Mouse (Mus musculus): ENCODE results near the gene Ube2m. TPM values are rescaled to one million over a fixed set of nuclear protein-coding genes. Genes with fewer than 3 reads are reported as not detected.

Ube2m gene
- polyA plus RNA-seq, 1 experiment from 2014 or later = 194 TPM

GRCm38 (mm10) chr7:13013671-13014070 lies 24.4 kb downstream of the Ube2m start:
- Histone ChIP-seq H3K27ac (ENCODE audit: low read depth, low read length) (no peak overlapping the region), H3K36me3 (ENCODE audit: control insufficient read depth, insufficient read depth, low read length) (no peaks in the 10 kb centered on the region), H3K4me1 (ENCODE audit: control insufficient read depth, insufficient read depth, low read length) (peaks cover 4% of the 10 kb centered on the region; the same call in 1 of the 2 replicates), H3K9me3 (ENCODE audit: control insufficient read depth, low read length) (no peaks in the 10 kb centered on the region), H3K27me3 (ENCODE audit: control insufficient read depth, insufficient read depth, low read length) (no peaks in the 10 kb centered on the region), H3K4me2 (ENCODE audit: low read depth) (no peak overlapping the region), H3K9ac (ENCODE audit: low read length) (no peak overlapping the region), H3K4me3 (ENCODE audit: low read depth, low read length) (no peak overlapping the region)
- ATAC-seq (ENCODE audit: insufficient read depth, low FRiP score, low TSS enrichment) = no peak
- WGBS = 66% methylated on average over 4 of the region's 4 CpGs
- no peak for DNase-seq (ENCODE audit: low spot score)

GRCm38 (mm10) chr7:13010005-13010908 lies 27.8 kb downstream of the Ube2m start, which contains the start of gene Zbtb45:
TSS of gene Zbtb45 (minus strand) at chr7:13010034.
- peak within 1 kb of the TSS; percentile 64 for H3K4me3 ChIP-seq (ENCODE audit: low read depth, low read length)
- H3K9ac ChIP-seq (ENCODE audit: low read length) = peak within 1 kb of the TSS; percentile 87
- peak within 1 kb of the TSS; percentile 93 for H3K27ac ChIP-seq (ENCODE audit: low read depth, low read length)
- H3K27me3 ChIP-seq (ENCODE audit: control insufficient read depth, insufficient read depth, low read length) = peaks cover 7% of the 10 kb centered on the region
- peak within 1 kb of the TSS; percentile 83 for H3K4me2 ChIP-seq (ENCODE audit: low read depth)
- DNase-seq (ENCODE audit: low spot score) (peak; percentile 42), ATAC-seq (ENCODE audit: insufficient read depth, low FRiP score, low TSS enrichment) (no peak; the same call in 1 of the 2 replicates)
- WGBS = 7% methylated on average over 26 of the region's 26 CpGs
- H3K4me1 ChIP-seq (ENCODE audit: control insufficient read depth, insufficient read depth, low read length) = peaks cover 8% of the 10 kb centered on the region
- H3K36me3 ChIP-seq (ENCODE audit: control insufficient read depth, insufficient read depth, low read length) = peaks cover 5% of the 10 kb centered on the region; the same call in 1 of the 2 replicates
- H3K9me3 ChIP-seq (ENCODE audit: control insufficient read depth, low read length) = no peaks in the 10 kb centered on the region

- H3K4me1 ChIP-seq (ENCODE audit: control insufficient read depth, insufficient read depth, low read length) = peaks cover 8% of the 10 kb centered on the region
- WGBS = 1% methylated on average over 42 of the region's 42 CpGs
- peak overlapping the region; percentile 64 for H3K4me3 ChIP-seq (ENCODE audit: low read depth, low read length)
- H3K27me3 ChIP-seq (ENCODE audit: control insufficient read depth, insufficient read depth, low read length) = peaks cover 7% of the 10 kb centered on the region
- ATAC-seq (ENCODE audit: insufficient read depth, low FRiP score, low TSS enrichment) (peak; percentile 83), DNase-seq (ENCODE audit: low spot score) (peak; percentile 96)
- H3K9ac ChIP-seq (ENCODE audit: low read length) = peak overlapping the region; percentile 87
- H3K27ac ChIP-seq (ENCODE audit: low read depth, low read length) = peak overlapping the region; percentile 93
- peaks cover 5% of the 10 kb centered on the region; the same call in 1 of the 2 replicates for H3K36me3 ChIP-seq (ENCODE audit: control insufficient read depth, insufficient read depth, low read length)
- H3K4me2 ChIP-seq (ENCODE audit: low read depth) = peak overlapping the region; percentile 83
- H3K9me3 ChIP-seq (ENCODE audit: control insufficient read depth, low read length) = no peaks in the 10 kb centered on the region
Observed at GRCm38 (mm10) chr7:13009143-13010004, 28.7 kb downstream of the Ube2m start.

- Histone ChIP-seq H3K4me3 (ENCODE audit: low read depth, low read length) (peak overlapping the region; percentile 12; the same call in 1 of the 2 replicates), H3K4me1 (ENCODE audit: control insufficient read depth, insufficient read depth, low read length) (peaks cover 8% of the 10 kb centered on the region), H3K36me3 (ENCODE audit: control insufficient read depth, insufficient read depth, low read length) (peaks cover 5% of the 10 kb centered on the region; the same call in 1 of the 2 replicates), H3K9me3 (ENCODE audit: control insufficient read depth, low read length) (no peaks in the 10 kb centered on the region), H3K9ac (ENCODE audit: low read length) (peak overlapping the region; percentile 11; the same call in 1 of the 2 replicates), H3K4me2 (ENCODE audit: low read depth) (peak overlapping the region; percentile 24), H3K27ac (ENCODE audit: low read depth, low read length) (no peak overlapping the region), H3K27me3 (ENCODE audit: control insufficient read depth, insufficient read depth, low read length) (peaks cover 7% of the 10 kb centered on the region)
- no peak for ATAC-seq (ENCODE audit: insufficient read depth, low FRiP score, low TSS enrichment)
- whole genome bisulfite sequencing = 28% methylated on average over 57 of the region's 57 CpGs
- DNase-seq (ENCODE audit: low spot score) = no peak
Observed at GRCm38 (mm10) chr7:13007341-13008092, 30.6 kb downstream of the Ube2m start.

- H3K9me3 ChIP-seq (ENCODE audit: control insufficient read depth, low read length) = no peaks in the 10 kb centered on the region
- no peak overlapping the region for H3K4me2 ChIP-seq (ENCODE audit: low read depth)
- no peak overlapping the region for H3K9ac ChIP-seq (ENCODE audit: low read length)
- peaks cover 7% of the 10 kb centered on the region for H3K27me3 ChIP-seq (ENCODE audit: control insufficient read depth, insufficient read depth, low read length)
- peaks cover 8% of the 10 kb centered on the region for H3K4me1 ChIP-seq (ENCODE audit: control insufficient read depth, insufficient read depth, low read length)
- ATAC-seq (ENCODE audit: insufficient read depth, low FRiP score, low TSS enrichment) = no peak
- WGBS = 91% methylated on average over 10 of the region's 10 CpGs
- DNase-seq (ENCODE audit: low spot score) = no peak
- no peak overlapping the region for H3K27ac ChIP-seq (ENCODE audit: low read depth, low read length)
- no peak overlapping the region for H3K4me3 ChIP-seq (ENCODE audit: low read depth, low read length)
- H3K36me3 ChIP-seq (ENCODE audit: control insufficient read depth, insufficient read depth, low read length) = peaks cover 5% of the 10 kb centered on the region; the same call in 1 of the 2 replicates
Observed at GRCm38 (mm10) chr7:13006531-13006930, 31.5 kb downstream of the Ube2m start.

- H3K4me1 ChIP-seq (ENCODE audit: control insufficient read depth, insufficient read depth, low read length) = peaks cover 8% of the 10 kb centered on the region
- no peak for DNase-seq (ENCODE audit: low spot score)
- no peak overlapping the region for H3K4me2 ChIP-seq (ENCODE audit: low read depth)
- H3K27ac ChIP-seq (ENCODE audit: low read depth, low read length) = no peak overlapping the region
- H3K27me3 ChIP-seq (ENCODE audit: control insufficient read depth, insufficient read depth, low read length) = peaks cover 7% of the 10 kb centered on the region
- peaks cover 5% of the 10 kb centered on the region; the same call in 1 of the 2 replicates for H3K36me3 ChIP-seq (ENCODE audit: control insufficient read depth, insufficient read depth, low read length)
- no peaks in the 10 kb centered on the region for H3K9me3 ChIP-seq (ENCODE audit: control insufficient read depth, low read length)
- 91% methylated on average over 17 of the region's 17 CpGs for WGBS
- no peak for ATAC-seq (ENCODE audit: insufficient read depth, low FRiP score, low TSS enrichment)
- no peak overlapping the region for H3K9ac ChIP-seq (ENCODE audit: low read length)
- no peak overlapping the region for H3K4me3 ChIP-seq (ENCODE audit: low read depth, low read length)
Observed at GRCm38 (mm10) chr7:13006011-13006410, 32.1 kb downstream of the Ube2m start.

- Histone ChIP-seq H3K4me1 (ENCODE audit: control insufficient read depth, insufficient read depth, low read length) (peaks cover 3% of the 10 kb centered on the region), H3K27me3 (ENCODE audit: control insufficient read depth, insufficient read depth, low read length) (peaks cover 7% of the 10 kb centered on the region), H3K9ac (ENCODE audit: low read length) (no peak overlapping the region), H3K27ac (ENCODE audit: low read depth, low read length) (no peak overlapping the region), H3K4me3 (ENCODE audit: low read depth, low read length) (no peak overlapping the region), H3K4me2 (ENCODE audit: low read depth) (no peak overlapping the region), H3K9me3 (ENCODE audit: control insufficient read depth, low read length) (no peaks in the 10 kb centered on the region), H3K36me3 (ENCODE audit: control insufficient read depth, insufficient read depth, low read length) (peaks cover 5% of the 10 kb centered on the region; the same call in 1 of the 2 replicates)
- whole genome bisulfite sequencing = 75% methylated on average over 5 of the region's 5 CpGs
- DNase-seq (ENCODE audit: low spot score) = no peak
- ATAC-seq (ENCODE audit: insufficient read depth, low FRiP score, low TSS enrichment) = no peak
Observed at GRCm38 (mm10) chr7:13003380-13003779, 34.7 kb downstream of the Ube2m start.

- 83% methylated on average over 1 of the region's 1 CpGs for WGBS
- no peak overlapping the region for H3K4me3 ChIP-seq (ENCODE audit: low read depth, low read length)
- no peaks in the 10 kb centered on the region for H3K4me1 ChIP-seq (ENCODE audit: control insufficient read depth, insufficient read depth, low read length)
- ATAC-seq (ENCODE audit: insufficient read depth, low FRiP score, low TSS enrichment) = no peak
- no peaks in the 10 kb centered on the region for H3K9me3 ChIP-seq (ENCODE audit: control insufficient read depth, low read length)
- H3K36me3 ChIP-seq (ENCODE audit: control insufficient read depth, insufficient read depth, low read length) = peaks cover 3% of the 10 kb centered on the region; the same call in 1 of the 2 replicates
- H3K27me3 ChIP-seq (ENCODE audit: control insufficient read depth, insufficient read depth, low read length) = no peaks in the 10 kb centered on the region
- DNase-seq (ENCODE audit: low spot score) = no peak
- no peak overlapping the region for H3K27ac ChIP-seq (ENCODE audit: low read depth, low read length)
- H3K9ac ChIP-seq (ENCODE audit: low read length) = no peak overlapping the region
- H3K4me2 ChIP-seq (ENCODE audit: low read depth) = no peak overlapping the region
Observed at GRCm38 (mm10) chr7:13001584-13001983, 36.5 kb downstream of the Ube2m start.
